Mouse (Mus musculus) forebrain, postnatal 0 days (tissue): ENCODE data around the gene Tmem178b. TPM values are rescaled to one million over a fixed set of nuclear protein-coding genes. Genes with fewer than 3 reads are reported as not detected.
A peak's percentile ranks its signal among the peaks of the same experiment; 100 is the strongest.

Experiments
- ATAC-seq: fragments of 200-750 bp; cut with Nextera tagmentation; 2 replicates; pipeline ENCODE4 v1.8.0; 2017; ENCODE audit warnings: mild to moderate bottlenecking, moderate library complexity
- DNase-seq: peaks from one replicate; pipeline ENCODE4 v3.0.0-alpha.2; 2015
- H3K27ac ChIP-seq: fragments of 300-500 bp; sonication (generic); 2 replicates; pipeline ENCODE4 v1.5.1; 2014; ENCODE audit warnings: low read depth, mild to moderate bottlenecking, antibody characterized with exemption, low read length, moderate library complexity, mixed read lengths
- H3K27me3 ChIP-seq: fragments of 300-500 bp; sonication (generic); 2 replicates; pipeline ENCODE4 v1.6.1; 2014; ENCODE audit warnings: mild to moderate bottlenecking, low read length, mixed read lengths; ENCODE audit not compliant: insufficient read depth
- H3K36me3 ChIP-seq: fragments of 300-500 bp; sonication (generic); 2 replicates; pipeline ENCODE4 v1.6.1; 2014; ENCODE audit warnings: mild to moderate bottlenecking, moderate library complexity; ENCODE audit not compliant: insufficient read depth
- H3K4me1 ChIP-seq: fragments of 300-500 bp; sonication (generic); 2 replicates; pipeline ENCODE4 v1.6.1; 2014; ENCODE audit warnings: antibody characterized with exemption; ENCODE audit not compliant: insufficient read depth
- H3K4me2 ChIP-seq: fragments of 300-500 bp; sonication (generic); 2 replicates; pipeline ENCODE4 v1.6.1; 2014; ENCODE audit warnings: low read depth, mild to moderate bottlenecking, moderate library complexity
- H3K4me3 ChIP-seq: fragments of 300-500 bp; sonication (generic); 2 replicates; pipeline ENCODE4 v1.5.1; 2014; ENCODE audit warnings: low read depth, low read length, mixed read lengths
- H3K9ac ChIP-seq: fragments of 300-500 bp; sonication (generic); 2 replicates; pipeline ENCODE4 v1.6.1; 2014; ENCODE audit warnings: mild to moderate bottlenecking
- H3K9me3 ChIP-seq: fragments of 300-500 bp; sonication (generic); 2 replicates; pipeline ENCODE4 v1.6.1; 2016; ENCODE audit warnings: low read length
- CTCF ChIP-seq: sonication (generic); IDR thresholded peaks from 2 replicates; pipeline ENCODE4 v1.5.1; 2016; ENCODE audit warnings: antibody characterized with exemption, control low read depth, low read depth
- WGBS: fragments of 180-500 bp; shearing (Covaris S2); extraction: QIAGEN DNeasy Blood & Tissue Kit; methylation state at CpG from one replicate; pipeline ENCODE4 v1.1.7; 2014; 5-methylcytosine and 5-hydroxymethylcytosine counted together
- polyA plus RNA-seq: library from polyadenylated mRNA; unstranded; fragments of >200 nt; fragmentation: Nextera tagmentation; extraction: Ambion mirVana; gene quantifications from 2 replicates; pipeline ENCODE4 v1.2.1, GENCODE M21; 2015
- total RNA-seq: library from RNA; depleted of rRNA; stranded (reverse); fragments of >200 nt; gene quantifications from 2 replicates; pipeline ENCODE4 v1.2.3, GENCODE M21; 2014; rRNA removed

Gene Tmem178b
- total RNA-seq (87.9 and 133 TPM in 2 replicates), polyA plus RNA-seq (12.1 and 25.1 TPM in 2 replicates)

DNA sequence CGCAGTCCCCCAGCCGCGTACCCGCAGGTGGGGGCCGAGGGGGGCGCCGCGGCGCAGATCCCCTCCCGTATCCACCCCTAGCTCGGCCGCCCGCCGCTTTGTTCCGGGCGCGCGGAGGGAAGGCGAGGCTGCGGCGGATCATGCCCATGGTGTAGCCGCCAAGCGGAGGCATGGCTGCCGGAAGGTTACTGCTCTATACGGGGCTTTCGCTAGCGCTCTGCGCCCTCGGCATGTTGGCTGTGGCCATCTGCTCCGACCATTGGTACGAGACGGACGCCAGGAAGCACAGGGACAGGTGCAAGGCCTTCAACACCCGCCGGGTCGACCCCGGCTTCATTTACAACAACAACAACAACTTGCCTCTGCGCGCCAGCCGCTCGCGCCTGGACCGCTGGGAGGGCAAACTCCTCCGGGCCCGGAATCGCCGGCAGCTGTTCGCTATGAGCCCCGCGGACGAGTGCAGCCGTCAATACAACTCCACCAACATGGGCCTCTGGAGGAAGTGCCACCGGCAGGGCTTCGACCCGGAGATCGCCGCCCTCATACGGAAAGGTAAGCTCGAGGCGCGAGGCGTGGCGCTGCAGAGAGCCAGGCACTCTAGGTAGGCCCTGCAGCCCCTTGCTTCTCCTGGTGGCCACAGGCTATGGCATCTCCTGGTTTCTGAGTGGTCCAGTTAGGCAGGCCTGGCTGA lies at the start of gene Tmem178b:
Gene Tmem178b (plus strand): TSS at position 371 of the 691 bp plus-strand sequence.
- Histone ChIP-seq H3K4me1 (peaks cover 16% of the 10 kb centered on the region), H3K9me3 (no peaks in the 10 kb centered on the region), H3K36me3 (no peaks in the 10 kb centered on the region), H3K9ac (peak within 1 kb of the TSS; percentile 89), H3K27me3 (no peaks in the 10 kb centered on the region; the same call in 1 of the 2 replicates), H3K4me3 (peak within 1 kb of the TSS; percentile 78), H3K4me2 (peak within 1 kb of the TSS; percentile 84), H3K27ac (peak within 1 kb of the TSS; percentile 98)
- DNase-seq = peak; percentile 61
- TF ChIP-seq CTCF = no peak
- peak; percentile 37 for ATAC-seq
- WGBS = under 1% methylated on average over 63 of the region's 63 CpGs

DNA sequence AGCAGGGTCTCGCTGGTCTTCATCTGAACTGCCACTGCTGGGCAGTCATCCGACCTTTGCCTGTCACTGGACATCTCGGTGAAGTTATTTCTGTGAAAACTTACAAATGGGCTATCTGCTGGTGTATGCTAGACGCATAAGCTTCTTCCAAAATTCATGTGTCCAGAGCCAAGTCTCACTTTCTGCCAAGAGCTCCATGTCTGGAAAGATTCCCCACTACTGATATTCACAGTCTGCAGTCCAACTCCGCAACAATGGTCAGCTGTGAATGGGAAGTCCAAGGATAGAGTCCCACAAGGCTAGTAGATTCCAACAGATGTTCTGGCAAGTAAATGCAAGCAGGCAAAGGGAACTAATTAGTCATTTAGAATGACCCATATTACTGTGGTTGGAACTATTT lies 44.3 kb upstream of the Tmem178b start:
- Histone ChIP-seq H3K9ac (no peak overlapping the region), H3K4me2 (no peak overlapping the region), H3K27me3 (no peaks in the 10 kb centered on the region), H3K36me3 (no peaks in the 10 kb centered on the region), H3K4me3 (no peak overlapping the region), H3K4me1 (no peaks in the 10 kb centered on the region), H3K27ac (no peak overlapping the region), H3K9me3 (no peaks in the 10 kb centered on the region)
- no peak for DNase-seq
- WGBS = 80% methylated on average over 5 of the region's 5 CpGs
- ATAC-seq = no peak
- TF ChIP-seq CTCF = no peak

DNA sequence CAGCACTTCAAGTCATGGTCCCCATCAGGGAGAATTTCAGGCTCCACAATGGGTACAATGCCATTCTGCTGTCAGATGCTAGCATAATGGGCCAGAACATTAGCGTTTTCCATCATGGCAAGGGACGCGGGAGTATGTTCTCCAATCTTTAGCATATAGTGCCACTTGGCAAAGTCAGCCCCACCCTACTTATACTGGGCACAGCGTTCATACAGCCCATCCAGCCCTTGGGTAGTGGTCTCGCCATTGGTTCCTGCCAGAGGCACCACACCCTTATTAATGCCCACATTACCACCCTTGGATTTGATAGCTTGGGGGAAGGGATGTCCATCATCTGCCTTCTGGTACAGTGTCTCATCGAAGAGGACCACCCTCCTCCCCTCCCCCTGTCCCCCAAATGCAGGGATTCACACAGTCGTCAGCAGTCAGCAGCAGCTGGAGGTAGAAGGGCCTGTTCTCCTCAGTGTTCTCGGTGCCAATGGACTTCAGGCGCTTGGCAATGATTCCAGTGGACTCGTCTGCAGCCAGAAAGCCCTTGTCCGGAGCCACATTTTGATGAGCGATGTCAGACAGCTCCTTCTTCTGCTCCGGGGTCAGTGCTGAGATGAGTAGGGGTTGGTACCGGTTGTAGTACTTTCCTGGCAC lies 29.3 kb upstream of the Tmem178b start:
- H3K4me3 ChIP-seq = no peak overlapping the region
- no peak for TF ChIP-seq CTCF
- ATAC-seq (no peak), DNase-seq (no peak)
- 87% methylated on average over 14 of the region's 14 CpGs for WGBS
- H3K9ac ChIP-seq = no peak overlapping the region
- H3K27ac ChIP-seq = no peak overlapping the region
- no peak overlapping the region for H3K4me2 ChIP-seq
- no peaks in the 10 kb centered on the region for H3K27me3 ChIP-seq
- H3K4me1 ChIP-seq = no peaks in the 10 kb centered on the region
- H3K9me3 ChIP-seq = no peaks in the 10 kb centered on the region
- no peaks in the 10 kb centered on the region for H3K36me3 ChIP-seq

DNA sequence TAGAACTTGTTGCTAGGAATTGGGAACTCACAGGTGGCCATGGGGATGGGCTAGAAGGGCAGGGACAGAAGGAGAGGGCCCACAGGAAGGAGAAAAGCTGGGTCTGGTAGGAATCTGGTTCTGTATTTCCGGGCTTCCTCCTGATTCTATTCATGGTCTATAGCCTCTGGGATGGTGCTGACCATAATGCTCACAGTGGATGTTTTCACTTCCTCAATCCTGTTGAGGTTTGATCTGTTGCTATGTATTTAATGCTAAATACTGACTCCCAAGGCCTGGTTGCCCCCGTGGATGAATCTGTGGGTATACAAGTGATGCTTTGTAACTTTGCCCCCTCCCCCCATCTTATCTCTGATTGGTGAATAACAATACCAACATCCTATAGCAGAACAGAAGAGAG lies 25.5 kb upstream of the Tmem178b start:
- no peak for TF ChIP-seq CTCF

DNA sequence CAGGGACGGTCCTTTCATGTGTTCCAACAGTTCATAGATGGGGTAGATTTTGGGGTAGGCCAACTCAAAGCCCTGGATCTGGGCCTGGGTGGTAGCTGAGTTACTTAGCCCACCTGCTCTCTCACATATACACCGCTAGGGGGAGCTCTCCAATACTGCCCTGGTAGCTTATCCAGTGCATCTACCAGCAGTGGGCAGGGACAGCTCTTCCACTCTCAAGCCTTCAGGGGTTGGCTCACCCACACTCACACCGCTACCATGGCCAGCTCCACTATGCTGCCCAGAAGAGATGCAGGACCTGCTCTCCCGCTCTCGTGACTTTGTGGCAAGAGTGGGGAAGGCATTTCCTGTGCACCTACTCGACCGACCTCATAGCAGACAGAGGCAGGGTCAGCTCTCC lies 24.3 kb upstream of the Tmem178b start:
- Histone ChIP-seq H3K9ac (no peak overlapping the region), H3K27me3 (no peaks in the 10 kb centered on the region), H3K27ac (no peak overlapping the region), H3K4me2 (no peak overlapping the region), H3K36me3 (no peaks in the 10 kb centered on the region), H3K4me1 (no peaks in the 10 kb centered on the region), H3K4me3 (no peak overlapping the region), H3K9me3 (no peaks in the 10 kb centered on the region)
- TF ChIP-seq CTCF = peak; percentile 45
- 59% methylated on average over 7 of the region's 7 CpGs for WGBS
- ATAC-seq = no peak
- DNase-seq = no peak

More for the DNA sequence above, 25.5 kb upstream of the Tmem178b start:
- no peaks in the 10 kb centered on the region for H3K9me3 ChIP-seq
- no peaks in the 10 kb centered on the region for H3K36me3 ChIP-seq
- DNase-seq (no peak), ATAC-seq (no peak)
- H3K27ac ChIP-seq = no peak overlapping the region
- H3K4me1 ChIP-seq = no peaks in the 10 kb centered on the region
- no peaks in the 10 kb centered on the region for H3K27me3 ChIP-seq
- H3K9ac ChIP-seq = no peak overlapping the region
- H3K4me3 ChIP-seq = no peak overlapping the region
- no peak overlapping the region for H3K4me2 ChIP-seq
- 81% methylated on average over 2 of the region's 2 CpGs for WGBS

DNA sequence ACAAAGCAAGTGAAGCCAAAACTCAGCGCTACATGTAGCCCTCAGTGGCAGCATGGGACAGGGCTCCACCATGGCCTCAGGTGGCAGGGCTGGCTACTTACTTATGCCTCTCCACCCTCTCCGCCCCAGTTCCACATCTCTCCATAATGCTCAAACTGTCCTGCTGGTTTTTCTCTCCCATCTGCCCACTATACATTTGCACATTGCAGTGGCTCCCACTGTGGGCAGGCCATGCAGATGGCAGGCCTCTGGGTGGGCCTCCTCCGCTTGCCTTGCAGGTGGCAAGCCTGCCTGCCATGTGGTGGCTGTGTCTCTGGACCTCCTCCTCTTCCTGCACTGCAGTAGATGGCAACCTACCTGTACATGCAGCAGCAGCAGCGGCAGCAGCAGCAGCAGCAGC lies 23.4 kb upstream of the Tmem178b start:
- Histone ChIP-seq H3K4me3 (no peak overlapping the region), H3K4me2 (no peak overlapping the region), H3K4me1 (no peaks in the 10 kb centered on the region), H3K36me3 (no peaks in the 10 kb centered on the region), H3K9me3 (no peaks in the 10 kb centered on the region), H3K27me3 (no peaks in the 10 kb centered on the region), H3K9ac (no peak overlapping the region), H3K27ac (no peak overlapping the region)
- no peak for DNase-seq
- ATAC-seq = no peak
- 97% methylated on average over 4 of the region's 4 CpGs for WGBS
- TF ChIP-seq CTCF = no peak
